Mouse (Mus musculus) heart, adult 8-10 months (tissue): ENCODE measurements around the gene Aloxe3. TPM values are rescaled to one million over a fixed set of nuclear protein-coding genes. Genes with fewer than 3 reads are reported as not detected.

Experiments used
- DNase-seq: peaks from one replicate; pipeline ENCODE4 v3.0.0; 2022; ENCODE audit warnings: low spot score
- total RNA-seq, 4 experiments: library from RNA; stranded (reverse); gene quantifications; 2 replicates each; pipeline ENCODE4 v1.2.4; 2022

Gene Aloxe3
- total RNA-seq, 4 experiments from 2014 or later: not detected

DNA sequence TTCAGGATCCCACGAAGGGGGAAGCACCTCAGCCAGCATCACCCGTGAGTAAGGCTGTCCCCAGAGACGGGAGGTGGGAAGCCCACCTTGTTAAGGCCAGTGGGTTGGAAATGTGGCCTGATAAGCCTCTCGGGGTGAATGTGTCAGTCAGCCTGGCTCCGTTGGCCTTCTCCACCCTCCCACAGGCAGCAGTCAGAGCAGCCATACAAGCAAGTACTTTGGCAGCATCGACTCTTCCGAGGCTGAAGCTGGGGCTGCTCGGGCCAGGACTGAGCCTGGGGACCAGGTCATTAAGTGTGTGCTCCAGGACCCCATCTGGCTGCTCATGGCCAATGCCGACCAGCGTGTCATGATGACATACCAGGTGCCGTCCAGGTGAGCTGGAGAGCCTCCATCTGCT is 18.0 kb upstream of the Aloxe3 start:
- no peak for DNase-seq

DNA sequence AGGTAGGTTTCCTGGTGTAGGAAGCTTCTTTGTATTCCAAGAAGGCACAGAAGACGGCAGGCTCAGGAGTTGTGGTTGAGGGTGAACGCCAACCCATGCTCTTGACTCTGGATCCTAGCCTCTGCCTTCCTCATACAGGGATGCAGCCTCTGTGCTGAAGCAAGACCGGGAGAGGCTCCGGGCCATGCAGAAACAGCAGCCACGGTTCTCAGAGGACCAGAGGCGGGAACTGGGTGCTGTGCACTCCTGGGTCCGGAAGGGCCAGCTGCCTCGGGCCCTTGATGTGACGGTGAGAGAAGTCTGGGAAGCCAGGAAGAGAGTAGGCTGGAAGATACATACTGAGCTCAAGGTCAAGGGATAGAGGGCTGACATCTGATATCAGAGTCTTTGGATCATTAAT is 17.5 kb upstream of the Aloxe3 start:
- no peak for DNase-seq

DNA sequence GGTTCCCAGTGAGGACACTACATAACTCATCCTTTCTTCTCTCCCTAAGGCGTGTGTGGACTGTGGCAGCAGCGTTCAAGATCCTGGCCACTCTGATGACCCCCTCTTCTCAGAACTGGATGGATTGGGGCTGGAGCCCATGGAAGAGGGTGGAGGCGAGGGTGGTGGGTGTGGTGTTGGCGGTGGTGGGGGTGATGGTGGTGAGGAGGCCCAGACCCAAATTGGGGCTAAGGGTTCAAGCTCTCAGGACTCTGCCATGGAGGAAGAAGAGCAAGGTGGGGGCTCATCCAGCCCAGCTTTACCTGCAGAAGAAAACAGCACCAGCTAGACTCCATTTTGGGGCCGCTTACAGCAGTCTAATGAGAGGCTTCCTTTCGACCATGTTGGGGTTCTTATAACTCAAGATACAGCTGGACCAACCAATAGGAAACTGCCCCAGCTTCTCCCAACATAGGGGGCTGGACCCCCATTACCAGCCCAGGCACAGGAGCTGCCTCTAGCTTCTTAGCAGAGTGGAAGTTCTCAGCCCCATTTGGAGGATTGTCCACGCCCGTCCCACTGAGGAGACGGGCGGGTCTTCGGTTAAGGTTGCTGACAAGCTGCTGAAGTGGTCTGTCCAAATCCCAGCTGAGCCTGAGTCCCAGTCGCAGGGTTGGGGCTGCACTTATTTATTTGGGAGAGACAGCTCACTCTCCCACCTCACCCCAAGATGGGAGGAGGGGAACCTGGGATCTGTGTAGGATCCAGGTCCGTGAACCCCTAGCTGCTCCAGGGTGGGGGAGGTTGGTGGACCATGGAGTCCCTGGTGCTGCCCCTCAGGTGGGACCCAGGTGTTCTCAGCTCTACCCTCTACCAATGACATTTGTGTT is 16.4 kb upstream of the Aloxe3 start:
- no peak for DNase-seq

DNA sequence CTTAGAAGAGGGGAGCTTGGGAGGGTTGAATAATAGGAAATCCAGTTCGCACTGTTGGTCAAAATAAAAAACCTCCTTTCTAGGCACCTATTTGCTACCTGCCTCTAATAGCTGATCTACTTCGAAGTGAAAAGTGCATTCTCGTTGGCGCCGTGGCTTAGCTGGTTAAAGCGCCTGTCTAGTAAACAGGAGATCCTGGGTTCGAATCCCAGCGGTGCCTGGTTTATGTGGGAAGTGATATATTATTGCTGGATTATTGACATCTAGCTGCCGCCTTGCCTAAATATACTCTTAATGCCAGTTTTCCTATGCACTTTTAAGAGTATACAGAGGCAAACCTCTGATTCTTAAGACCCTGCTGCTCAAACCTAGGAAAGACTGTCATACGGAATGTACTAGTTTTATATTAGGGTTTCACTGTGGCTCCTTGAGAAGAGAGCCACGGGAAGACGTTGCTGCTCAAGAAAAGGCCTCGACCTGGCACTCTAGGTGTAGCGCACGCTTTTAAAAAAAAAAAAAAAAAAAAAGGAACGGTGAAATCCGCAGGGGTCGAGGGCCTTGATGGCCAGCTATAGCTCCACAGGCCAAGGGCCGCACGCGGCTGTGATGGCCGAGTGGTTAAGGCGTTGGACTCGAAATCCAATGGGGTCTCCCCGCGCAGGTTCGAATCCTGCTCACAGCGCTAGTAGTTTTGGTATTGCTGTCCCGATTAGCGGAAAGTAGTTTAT is 15.2 kb upstream of the Aloxe3 start:
- DNase-seq: peak; percentile 93

DNA sequence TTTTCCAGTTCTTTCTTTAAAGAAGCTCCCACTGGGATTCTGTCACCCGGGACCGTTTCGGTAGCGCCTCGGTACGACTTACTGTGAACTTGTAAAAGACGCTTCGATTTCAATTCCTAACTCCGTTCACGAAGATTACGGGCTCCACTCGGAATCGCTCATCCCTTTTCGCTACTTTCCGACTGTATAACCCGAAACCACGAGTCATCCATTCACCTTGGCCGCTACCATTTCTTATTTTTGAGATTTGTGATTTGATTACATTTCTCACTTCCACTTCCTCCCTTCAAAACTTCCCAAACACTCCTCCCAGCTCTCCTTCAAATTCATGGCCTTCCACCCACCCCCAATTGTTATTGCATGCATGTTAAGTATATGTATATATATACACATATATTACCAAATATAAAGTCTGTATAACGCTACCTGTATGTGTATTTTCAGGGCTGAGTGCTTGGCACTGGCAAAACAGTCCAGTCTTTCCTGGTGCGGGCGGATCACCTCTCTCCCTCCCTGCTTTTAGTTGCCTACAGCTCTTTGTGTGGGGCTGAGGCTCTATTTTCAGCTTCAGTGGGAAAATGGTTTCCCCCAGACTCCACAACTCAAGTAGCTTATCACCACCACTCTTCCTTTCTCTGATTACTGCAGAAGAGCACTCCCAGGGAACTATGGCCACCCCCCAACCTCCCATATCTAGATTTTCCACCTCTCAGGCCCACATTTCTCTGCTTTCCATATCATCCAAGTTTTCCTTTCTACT is 14.5 kb upstream of the Aloxe3 start:
- DNase-seq: no peak

DNA sequence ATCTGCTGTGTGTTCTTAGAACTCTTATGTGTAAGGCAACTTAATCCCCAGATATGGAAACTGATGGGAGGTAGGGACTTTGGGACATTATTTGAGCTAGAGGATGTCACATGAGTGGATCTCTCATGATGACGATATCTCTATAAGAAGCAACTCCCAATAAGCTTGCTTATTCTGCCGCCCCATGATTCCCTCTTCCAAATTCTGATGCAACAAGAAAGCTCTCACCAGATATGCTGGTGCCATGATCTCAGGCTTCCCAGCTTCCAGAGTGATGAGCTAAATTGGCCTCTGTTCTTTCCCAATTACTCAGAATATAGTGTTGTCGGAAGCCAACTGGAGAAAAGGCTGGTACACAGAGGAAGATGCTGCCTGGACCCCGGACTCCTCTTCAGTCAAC is 13.8 kb upstream of the Aloxe3 start:
- no peak for DNase-seq

DNA sequence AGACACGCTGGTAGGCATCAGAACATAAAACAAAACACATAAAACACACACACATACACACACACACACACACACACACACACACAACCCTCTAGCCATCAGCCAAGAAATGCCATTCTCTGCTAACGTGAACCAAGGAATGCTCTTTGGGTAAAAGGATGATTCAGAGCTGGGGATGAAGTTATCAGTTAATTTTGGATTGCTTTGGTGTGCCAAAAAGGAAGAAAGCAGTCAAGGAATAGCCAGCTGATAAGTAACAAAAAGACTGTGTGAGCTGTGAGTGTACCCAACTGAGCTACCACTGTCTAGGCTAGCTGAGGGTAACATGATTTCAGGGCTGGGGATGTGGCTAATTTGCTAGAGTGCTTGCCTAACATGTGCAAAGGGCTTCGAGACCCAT is 11.7 kb upstream of the Aloxe3 start:
- DNase-seq: no peak

DNA sequence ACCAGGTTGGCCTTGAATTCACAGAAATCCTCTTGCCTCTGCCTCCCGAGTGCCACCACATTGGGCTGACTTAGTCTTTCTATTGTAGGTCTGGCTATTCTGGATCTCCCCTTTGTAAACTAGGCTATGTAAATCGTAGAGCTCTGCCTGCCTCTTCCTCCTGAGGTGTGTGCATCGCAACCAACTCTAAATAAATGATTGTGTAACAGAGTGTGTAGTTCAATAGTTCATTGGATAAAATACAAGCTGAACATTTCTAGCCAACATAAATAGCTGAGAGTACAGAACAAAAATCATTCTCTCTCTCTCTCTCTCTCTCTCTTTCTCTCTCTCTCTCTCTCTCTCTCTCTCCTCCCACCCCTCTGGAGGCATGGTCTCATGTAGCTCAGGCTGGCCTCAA is 11.1 kb upstream of the Aloxe3 start:
- no peak for DNase-seq

DNA sequence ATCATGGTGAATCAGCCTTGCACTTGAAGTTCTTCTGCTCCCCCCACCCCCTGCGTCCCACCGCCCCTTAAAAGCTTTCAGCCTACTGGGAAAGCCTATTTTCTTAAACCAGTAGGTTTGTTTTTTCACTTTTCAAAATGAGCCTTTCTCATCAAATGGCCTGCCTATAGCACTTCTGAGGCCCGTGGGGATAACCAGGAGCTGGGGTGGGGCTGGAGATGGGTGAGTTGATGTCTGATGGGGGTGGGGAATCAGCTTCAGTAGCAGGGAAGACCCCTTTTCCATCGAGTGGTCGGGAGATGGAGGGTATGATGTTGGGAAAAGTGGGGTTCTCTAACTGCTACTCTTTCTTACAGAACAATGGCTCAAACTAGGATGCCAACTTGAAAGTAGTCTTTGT is 8.9 kb upstream of the Aloxe3 start:
- DNase-seq: no peak

DNA sequence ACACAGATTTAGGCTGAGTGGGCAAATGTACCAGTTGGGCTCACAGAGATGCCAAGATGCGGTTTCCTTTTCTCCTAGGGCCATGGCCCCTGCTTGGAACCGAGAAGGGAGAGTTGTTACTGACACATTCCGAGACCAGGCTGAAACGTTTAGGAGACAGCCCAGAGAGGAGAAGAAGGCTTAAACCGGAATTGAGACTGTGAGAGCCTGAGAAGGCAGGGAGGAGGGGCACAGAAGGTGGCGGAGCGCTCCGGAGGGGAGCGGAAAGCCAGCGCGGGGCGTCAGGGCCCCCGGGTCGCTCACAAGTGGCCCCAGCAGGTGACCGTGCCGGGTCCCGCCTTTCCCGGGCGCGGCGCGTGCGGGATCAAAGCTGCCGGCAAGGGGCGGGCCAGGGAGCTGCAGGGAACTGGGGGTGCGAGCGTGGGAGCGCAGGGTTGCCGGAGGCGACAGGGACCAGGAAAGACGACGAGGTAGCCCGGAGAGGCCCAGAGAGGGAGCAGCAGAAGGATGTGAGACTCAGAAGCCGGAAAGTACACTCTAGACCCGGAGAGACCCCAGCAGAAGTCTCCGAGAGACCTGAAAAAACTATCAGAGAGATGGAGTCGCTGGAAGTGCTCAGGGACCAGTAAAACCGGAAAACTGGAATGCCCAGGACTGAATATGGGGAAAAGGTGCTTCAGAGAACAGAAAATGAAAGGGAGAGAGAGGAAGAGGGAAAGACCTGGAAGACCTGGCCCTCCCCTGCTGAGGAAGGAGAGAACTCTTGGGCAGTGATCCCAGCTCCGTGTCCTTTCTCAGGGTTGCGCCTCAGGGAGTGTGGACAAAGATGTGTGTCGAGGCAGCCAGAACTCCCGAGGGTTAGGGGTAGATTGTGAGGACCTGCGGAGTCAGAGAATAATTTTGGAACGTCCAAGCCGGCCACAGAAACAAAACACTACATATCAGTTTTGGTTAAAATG is 7.7 kb upstream of the Aloxe3 start:
- DNase-seq: peak; percentile 68

DNA sequence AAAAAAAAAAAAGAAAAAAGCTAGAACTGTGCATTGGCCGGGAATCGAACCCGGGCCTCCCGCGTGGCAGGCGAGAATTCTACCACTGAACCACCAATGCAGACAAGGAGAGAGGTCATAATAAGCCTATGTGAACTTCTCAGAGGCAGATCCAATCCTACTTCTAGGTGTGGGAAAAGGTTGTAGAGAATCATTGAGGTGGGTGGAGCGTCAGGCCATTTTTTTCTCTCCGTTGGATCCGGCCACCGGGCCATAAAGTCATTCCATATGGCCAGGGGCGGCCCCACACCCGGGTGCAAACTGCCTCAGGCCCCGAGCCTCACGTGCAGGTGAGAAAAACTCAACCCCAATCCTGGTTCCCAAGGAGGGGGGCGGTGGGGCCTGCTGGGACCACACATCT is 6.9 kb upstream of the Aloxe3 start:
- DNase-seq: peak; percentile 97

DNA sequence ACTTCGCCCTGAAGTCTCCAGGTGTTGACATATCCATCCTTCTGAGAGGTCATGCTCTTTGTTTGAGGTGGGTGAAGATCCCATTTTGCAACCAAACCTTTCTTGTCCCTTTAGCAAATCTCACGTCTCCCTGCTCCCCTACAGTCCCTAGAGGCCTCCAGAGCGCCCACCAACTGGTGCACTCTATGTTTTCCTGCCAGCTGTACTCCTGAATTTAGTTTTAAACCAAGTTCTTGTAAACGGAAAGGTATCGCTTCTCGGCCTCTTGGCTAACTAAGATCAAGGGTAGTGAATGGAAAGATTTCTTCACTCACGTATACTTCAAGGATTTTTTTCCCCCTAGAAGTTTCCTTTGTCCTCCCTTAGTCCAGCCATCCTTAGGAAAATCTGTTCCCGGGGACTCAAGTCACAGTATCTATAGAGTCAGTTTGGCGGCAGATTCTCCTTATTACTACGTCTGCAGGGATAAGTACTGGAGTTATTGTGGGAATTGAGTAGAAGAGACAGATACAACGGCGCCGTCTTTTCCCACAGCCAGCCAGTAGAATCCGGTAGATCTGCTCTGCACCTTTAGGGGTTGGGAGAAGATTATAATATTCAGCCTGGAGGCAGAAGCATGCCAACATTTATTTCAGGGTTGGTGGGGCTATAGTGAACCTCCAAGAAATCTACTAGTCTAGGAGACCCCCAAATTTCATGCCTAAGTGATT is 6.1 kb upstream of the Aloxe3 start:
- no peak for DNase-seq

DNA sequence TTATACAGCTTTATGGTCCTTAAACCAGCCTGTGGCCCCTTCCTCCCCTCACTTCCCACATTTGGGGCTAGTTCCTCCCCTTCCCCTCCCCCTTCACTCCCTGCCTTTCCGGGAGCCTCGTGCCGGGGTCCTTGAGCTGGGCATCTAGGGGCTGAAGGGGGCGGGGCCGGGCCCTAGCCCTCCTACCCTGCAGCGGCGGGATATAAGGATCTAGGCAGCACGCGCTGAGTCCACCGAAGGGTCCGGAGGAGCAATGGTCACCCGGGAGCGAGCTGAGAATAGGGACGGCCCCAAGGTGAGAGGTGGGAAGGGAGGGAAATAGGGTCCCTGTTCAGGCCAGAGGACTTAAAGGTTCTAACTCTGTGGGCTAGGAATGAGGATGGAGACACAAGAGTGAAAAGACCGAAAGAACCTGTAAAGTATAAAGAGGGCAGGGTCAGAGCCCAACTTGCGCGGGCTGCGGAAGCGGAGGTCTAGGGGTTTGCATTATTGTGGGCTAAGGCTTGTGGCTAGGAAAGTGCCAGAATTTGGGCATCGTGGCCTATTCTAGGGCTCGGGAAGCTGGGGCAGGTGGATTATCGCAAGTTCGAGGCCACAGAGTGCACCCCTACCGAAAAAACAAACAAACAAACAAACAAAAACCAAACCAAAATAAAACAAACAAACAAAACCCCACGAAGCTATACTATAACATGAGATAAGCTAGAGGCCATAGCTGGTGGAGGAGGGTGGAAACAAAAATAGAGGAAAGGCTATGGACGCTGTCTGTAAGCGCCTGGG is 5.3 kb upstream of the Aloxe3 start, which contains the start of gene Hes7:
Hes7 (plus strand) TSS at position 184 of the 780 bp plus-strand sequence.
- DNase-seq: no peak

DNA sequence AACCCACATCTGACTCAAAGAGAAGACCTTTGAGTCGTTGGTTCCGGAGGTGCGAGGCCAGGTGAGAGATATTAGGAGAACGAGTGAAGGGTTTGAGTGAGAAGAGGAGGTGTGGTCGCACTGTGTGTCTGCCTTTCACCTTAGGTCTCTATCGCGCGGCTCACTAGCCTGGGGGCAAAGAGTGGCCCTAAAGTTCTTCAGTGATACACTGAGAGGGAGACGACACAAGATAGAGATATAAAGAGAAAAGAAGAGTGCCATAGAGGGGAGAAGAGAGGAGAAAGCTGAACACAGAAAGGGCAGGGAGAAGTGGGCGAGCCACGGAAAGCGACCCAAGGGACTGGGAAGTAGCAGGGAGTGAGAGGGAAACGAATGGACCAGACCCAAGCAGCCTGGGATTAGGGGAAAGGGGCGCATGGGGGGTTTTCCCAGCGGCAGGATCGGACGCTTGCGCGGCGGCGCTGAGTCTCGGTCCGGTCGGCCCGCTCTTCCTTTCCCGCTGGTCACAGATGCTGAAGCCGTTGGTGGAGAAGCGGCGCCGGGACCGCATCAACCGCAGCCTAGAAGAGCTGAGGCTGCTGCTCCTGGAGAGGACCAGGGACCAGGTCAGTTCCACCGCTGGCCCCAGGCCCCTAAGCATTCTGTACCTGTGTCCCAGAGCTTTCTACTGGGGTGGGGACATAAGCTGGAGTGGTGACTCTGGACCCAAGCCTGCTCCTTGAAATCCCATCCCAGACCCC is 4.5 kb upstream of the Aloxe3 start:
- DNase-seq: no peak

DNA sequence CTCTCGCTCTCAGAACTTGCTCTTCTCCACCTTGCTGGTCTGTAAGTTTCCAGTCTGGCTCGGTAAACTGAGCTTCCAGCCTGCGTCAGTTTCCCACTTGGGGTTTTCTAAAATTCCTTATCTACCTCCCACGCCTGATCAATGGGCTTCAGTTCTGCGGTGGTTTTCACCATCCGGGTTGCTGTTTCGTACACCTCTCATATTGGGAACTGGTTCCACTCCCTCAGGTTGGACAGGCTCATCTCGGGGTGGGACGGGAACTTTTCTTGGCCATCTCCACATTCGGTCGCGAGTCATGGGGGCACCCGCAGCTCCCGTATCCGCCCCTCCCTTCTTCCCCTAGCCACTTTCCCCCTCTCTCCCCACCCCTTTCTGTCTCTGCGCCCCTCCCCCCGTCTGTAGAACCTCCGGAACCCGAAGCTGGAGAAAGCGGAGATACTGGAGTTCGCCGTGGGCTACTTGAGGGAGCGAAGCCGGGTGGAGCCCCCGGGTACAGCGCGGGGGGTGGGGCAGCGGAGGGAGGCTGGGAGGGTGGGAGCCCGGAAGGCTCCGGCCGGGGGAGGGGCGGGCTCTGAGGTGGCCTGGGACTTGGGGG is 3.9 kb upstream of the Aloxe3 start:
- peak; percentile 44 for DNase-seq

DNA sequence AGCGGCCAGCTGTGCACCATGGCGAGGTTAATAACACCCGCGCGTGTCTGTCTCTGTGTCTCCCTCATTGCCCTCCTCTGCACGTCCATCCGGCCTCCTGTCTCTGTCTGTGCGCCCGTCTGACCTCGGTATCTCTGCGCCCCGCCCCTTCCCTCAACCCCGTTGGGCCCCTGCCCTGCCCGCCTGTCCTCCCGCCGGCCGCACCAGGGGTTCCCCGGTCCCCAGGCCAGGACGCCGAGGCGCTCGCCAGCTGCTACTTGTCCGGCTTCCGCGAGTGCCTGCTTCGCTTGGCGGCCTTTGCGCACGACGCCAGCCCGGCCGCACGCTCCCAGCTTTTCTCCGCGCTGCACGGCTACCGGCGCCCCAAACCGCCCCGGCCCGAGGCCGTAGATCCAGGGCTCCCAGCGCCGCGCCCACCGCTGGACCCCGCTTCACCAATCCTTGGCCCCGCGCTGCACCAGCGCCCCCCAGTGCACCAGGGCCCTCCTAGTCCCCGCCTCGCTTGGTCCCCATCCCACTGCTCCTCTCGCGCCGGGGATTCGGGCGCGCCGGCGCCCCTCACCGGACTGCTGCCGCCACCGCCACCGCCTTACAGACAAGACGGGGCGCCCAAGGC is 3.3 kb upstream of the Aloxe3 start, which contains the start of gene 9130213A22Rik:
9130213A22Rik (minus strand) TSS at position 254 of the 616 bp plus-strand sequence.
- peak; percentile 91 for DNase-seq

DNA sequence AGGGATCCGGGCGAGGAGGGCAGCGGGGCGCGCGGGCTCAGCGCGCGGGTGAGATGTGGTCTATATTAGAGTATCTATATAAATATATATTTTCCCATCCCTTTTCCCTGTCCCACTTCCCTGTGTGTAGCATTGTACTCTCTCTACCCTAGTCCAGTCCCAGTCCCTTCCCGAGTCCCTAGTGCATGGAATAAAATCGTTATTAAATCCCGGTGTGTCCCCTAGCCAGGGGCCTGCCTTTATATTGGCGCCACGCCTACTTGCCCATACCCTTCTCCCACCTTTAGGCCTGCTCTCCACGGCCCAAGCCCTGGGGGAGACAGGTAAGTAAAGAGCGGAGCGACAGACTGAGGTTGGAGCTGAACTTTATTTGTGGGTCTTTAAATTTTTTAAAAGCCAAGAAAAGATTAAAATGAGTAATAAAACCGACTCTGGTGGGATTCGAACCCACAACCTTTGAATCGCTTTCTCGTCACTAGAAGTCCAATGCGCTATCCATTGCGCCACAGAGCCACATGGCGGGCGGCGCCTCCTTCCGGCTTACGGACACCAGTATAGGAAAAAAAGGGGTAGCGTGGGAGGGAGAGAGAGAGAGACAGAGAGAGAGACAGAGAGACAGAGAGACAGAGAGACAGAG is 2.5 kb upstream of the Aloxe3 start:
- peak; percentile 91 for DNase-seq
